Mouse (Mus musculus): ENCODE data around the gene Ccdc110.

Ccdc110 gene

DNA sequence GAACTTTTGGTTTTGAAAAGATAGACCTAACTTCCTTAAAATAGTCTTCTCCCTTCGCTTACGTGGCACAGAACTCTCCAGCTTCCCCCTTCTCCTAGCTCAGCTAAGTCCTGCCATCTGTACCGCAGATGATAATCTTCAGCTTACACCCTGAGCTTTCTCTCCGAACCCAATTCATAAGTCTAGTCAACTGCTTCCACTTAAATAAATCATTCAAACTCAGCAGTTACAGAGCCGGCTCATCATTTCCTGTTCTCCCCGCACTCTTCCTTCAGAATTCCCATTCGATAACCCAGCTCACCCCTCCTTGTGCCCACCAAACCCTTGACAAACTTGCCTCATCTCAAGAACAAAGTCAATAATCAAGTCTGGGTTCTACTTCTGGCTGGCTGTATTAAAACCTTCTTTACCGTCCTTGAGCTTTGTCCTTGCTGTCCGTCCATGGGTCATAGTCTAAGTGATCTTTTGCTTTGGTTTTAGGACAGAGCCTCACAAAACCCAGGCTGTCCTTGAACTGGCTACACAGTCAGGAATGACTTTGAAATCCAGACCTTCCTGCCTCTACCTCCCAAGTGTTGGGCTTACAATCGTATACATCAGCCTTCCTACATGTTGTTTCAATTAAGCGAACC is 41.5 kb downstream of the Ccdc110 start:
- DNase-seq (ENCODE audit: low spot score in 2 of 2) = no peak

DNA sequence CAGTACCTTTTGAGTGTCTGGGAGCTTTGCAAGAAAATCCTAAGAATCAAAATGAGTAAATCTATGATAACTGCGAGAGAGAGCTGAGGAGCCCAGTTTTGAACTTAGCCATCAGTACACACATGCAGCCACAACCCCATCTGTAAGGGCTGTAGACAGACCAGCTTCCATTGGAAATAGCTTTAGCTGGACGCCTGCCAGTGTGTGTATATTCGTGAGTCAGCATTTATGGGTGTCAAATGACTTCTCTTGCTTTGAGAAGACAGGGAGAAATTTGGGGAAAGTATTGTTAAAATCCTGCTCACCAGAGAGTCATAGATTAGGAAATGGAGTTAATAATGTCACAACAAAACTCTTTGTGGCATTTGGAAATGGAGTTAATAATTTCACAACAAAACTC is 52.2 kb downstream of the Ccdc110 start:
- DNase-seq (ENCODE audit: low spot score in 2 of 2) = no peak

DNA sequence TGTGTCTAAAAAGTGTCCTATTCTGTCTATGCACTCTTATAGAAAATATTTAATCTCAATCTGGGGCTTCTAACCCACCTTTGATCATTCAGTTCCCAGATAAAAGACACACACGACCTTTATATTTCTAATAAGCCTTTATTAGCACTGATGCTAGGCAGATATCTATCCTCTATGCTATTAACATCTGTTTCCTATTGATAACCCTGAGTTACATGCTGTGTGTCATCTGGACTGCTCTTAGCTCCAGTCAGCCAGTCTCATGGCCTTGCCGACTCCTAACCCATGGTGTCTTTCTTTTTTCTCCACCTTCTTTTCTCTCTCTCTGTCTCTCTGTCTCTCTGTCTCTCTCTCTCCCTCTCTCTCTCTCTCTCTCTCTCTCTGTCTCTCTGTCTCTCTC is 53.8 kb downstream of the Ccdc110 start:
- no peak for DNase-seq (ENCODE audit: low spot score in 2 of 2)

DNA sequence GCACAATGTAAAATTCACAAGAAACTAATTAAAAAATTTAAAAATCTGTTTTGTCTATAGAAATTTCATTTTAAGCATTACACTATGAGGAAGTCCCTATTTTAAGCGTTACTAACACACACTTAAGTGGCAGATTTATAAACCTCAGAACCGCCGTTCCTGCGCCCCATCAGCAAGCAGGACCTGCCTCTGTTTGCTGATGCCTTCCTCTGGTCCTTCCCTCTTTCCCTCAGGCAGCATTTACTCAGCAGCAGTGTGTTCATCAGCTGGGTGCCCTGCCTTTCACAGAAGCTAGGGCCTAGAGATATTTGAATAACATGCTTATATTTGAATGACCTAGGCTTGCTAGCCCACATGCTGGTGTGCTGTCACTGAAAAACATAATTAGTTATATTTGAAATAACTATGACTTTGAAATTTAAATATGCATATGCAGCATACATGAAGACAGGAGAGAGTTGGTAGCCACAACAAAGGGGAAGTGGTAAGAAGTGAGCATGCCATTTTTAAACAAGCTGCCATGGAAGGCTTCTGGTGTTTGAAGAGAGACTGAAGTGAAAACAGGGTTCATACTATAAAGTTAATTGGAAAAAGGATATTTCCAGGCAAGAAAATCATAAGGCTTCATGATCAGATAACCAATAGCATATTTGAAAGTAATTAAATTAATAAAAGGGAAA is 56.4 kb downstream of the Ccdc110 start:
- DNase-seq (ENCODE audit: low spot score in 2 of 2) = no peak

All from spleen, postnatal 36 days (tissue).